Mouse (Mus musculus) bone marrow, adult 2 months (tissue): ENCODE measurements around the gene Ror1. TPM values are rescaled to one million over a fixed set of nuclear protein-coding genes. Genes with fewer than 3 reads are reported as not detected.

ENCODE experiments used
- H3K27ac ChIP-seq: fragments of 200-500 bp; 2 replicates; pipeline ENCODE4 v1.5.1; 2012; ENCODE audit warnings: low read depth, mild to moderate bottlenecking, control low read depth, inconsistent platforms, low read length; ENCODE audit not compliant: control insufficient read depth, poor library complexity, insufficient read depth
- H3K4me1 ChIP-seq: fragments of 200-500 bp; 2 replicates; pipeline ENCODE4 v1.6.1; 2011; ENCODE audit warnings: low read length; ENCODE audit not compliant: control insufficient read depth, insufficient read depth
- H3K4me3 ChIP-seq: fragments of 200-500 bp; replicated peaks from 2 replicates; pipeline ENCODE3; 2011; ENCODE audit warnings: mild to moderate bottlenecking, low read depth, low read length, control low read depth; ENCODE audit not compliant: control insufficient read depth
- CTCF ChIP-seq: fragments of 200-500 bp; IDR thresholded peaks from 2 replicates; pipeline ENCODE4 v1.5.1; 2011; ENCODE audit warnings: low read length, control low read depth; ENCODE audit not compliant: control insufficient read depth, insufficient read depth
- POLR2A ChIP-seq: fragments of 200-500 bp; IDR thresholded peaks from 2 replicates; pipeline ENCODE4 v1.6.1; 2011; ENCODE audit warnings: low read depth, mild to moderate bottlenecking, control low read depth, low read length, borderline replicate concordance; ENCODE audit not compliant: control insufficient read depth
- WGBS: fragments of 180-500 bp; shearing (Covaris S2); methylation state at CpG from one replicate; pipeline ENCODE4 v1.1.7; 2018; 5-methylcytosine and 5-hydroxymethylcytosine counted together
- polyA plus RNA-seq: library from polyadenylated mRNA; stranded (reverse); fragments of >200 nt; gene quantifications from 2 replicates; pipeline ENCODE4 v1.2.4, GENCODE M21; 2011; ENCODE audit warnings: low replicate concordance; ENCODE audit not compliant: missing spikeins, insufficient read depth, insufficient read length

Ror1 gene
- polyA plus RNA-seq, 1 experiment, result not detected

- H3K27ac ChIP-seq, result no peak overlapping the region
- WGBS, result 74% methylated on average over 5 of the region's 5 CpGs
- H3K4me1 ChIP-seq, result no peaks in the 10 kb centered on the region
- TF ChIP-seq POLR2A (no peak), CTCF (no peak)
- no peak overlapping the region for H3K4me3 ChIP-seq
Observed at GRCm38 (mm10) chr4:100101844-100102243, 6.3 kb downstream of the Ror1 start.

GRCm38 (mm10) chr4:100104241-100104640, 8.7 kb downstream of the Ror1 start:
- Histone ChIP-seq H3K27ac (no peak overlapping the region), H3K4me3 (no peak overlapping the region), H3K4me1 (no peaks in the 10 kb centered on the region)
- WGBS, result 76% methylated on average over 1 of the region's 1 CpGs
- TF ChIP-seq POLR2A (no peak), CTCF (no peak)

GRCm38 (mm10) chr4:100107593-100107992, 12.0 kb downstream of the Ror1 start:
- Histone ChIP-seq H3K27ac (no peak overlapping the region), H3K4me1 (no peaks in the 10 kb centered on the region), H3K4me3 (no peak overlapping the region)
- TF ChIP-seq CTCF (no peak), POLR2A (no peak)
- 81% methylated on average over 9 of the region's 9 CpGs for WGBS

GRCm38 (mm10) chr4:100108551-100108950, 13.0 kb downstream of the Ror1 start:
- TF ChIP-seq POLR2A (no peak), CTCF (no peak)
- no peaks in the 10 kb centered on the region for H3K4me1 ChIP-seq
- H3K27ac ChIP-seq, result no peak overlapping the region
- no peak overlapping the region for H3K4me3 ChIP-seq
- WGBS, result 85% methylated on average over 4 of the region's 4 CpGs

- no peak overlapping the region for H3K27ac ChIP-seq
- H3K4me1 ChIP-seq, result no peaks in the 10 kb centered on the region
- H3K4me3 ChIP-seq, result no peak overlapping the region
- TF ChIP-seq CTCF, result no peak
- no peak for TF ChIP-seq POLR2A
Observed at GRCm38 (mm10) chr4:100114148-100114547, 18.6 kb downstream of the Ror1 start.

- 82% methylated on average over 3 of the region's 3 CpGs for WGBS
- Histone ChIP-seq H3K4me3 (no peak overlapping the region), H3K4me1 (no peaks in the 10 kb centered on the region), H3K27ac (no peak overlapping the region)
- TF ChIP-seq POLR2A, result no peak
- no peak for TF ChIP-seq CTCF
Observed at GRCm38 (mm10) chr4:100116366-100116765, 20.8 kb downstream of the Ror1 start.

GRCm38 (mm10) chr4:100118676-100119075, 23.1 kb downstream of the Ror1 start:
- Histone ChIP-seq H3K4me1 (no peaks in the 10 kb centered on the region), H3K27ac (no peak overlapping the region), H3K4me3 (no peak overlapping the region)
- 77% methylated on average over 4 of the region's 4 CpGs for WGBS
- TF ChIP-seq CTCF (no peak), POLR2A (no peak)

- 81% methylated on average over 1 of the region's 1 CpGs for WGBS
- Histone ChIP-seq H3K27ac (no peak overlapping the region), H3K4me3 (no peak overlapping the region), H3K4me1 (no peaks in the 10 kb centered on the region)
- TF ChIP-seq POLR2A, result no peak
- TF ChIP-seq CTCF, result no peak
Observed at GRCm38 (mm10) chr4:100119431-100119830, 23.8 kb downstream of the Ror1 start.

- Histone ChIP-seq H3K4me1 (no peaks in the 10 kb centered on the region), H3K27ac (no peak overlapping the region), H3K4me3 (no peak overlapping the region)
- TF ChIP-seq CTCF (no peak), POLR2A (no peak)
- 77% methylated on average over 5 of the region's 5 CpGs for WGBS
Observed at GRCm38 (mm10) chr4:100120547-100120946, 25.0 kb downstream of the Ror1 start.
